Mouse (Mus musculus) midbrain, embryonic 16.5 days (tissue): ENCODE data around the gene Hist1h3d. TPM values are rescaled to one million over a fixed set of nuclear protein-coding genes. Genes with fewer than 3 reads are reported as not detected.
"Not testable (repeated sequence)": the region's sequence is repeated elsewhere in the genome, so short reads cannot be mapped to it uniquely, and the experiment has no call there.

ENCODE experiments used
- ATAC-seq: fragments of 200-750 bp; cut with Nextera tagmentation; 2 replicates; pipeline ENCODE4 v1.8.0; 2017; ENCODE audit warnings: moderate TSS enrichment
- H3K27ac ChIP-seq: fragments of 300-500 bp; sonication (generic); 2 replicates; pipeline ENCODE4 v1.5.1; 2014; ENCODE audit warnings: mild to moderate bottlenecking, low read length, mixed read lengths
- H3K27me3 ChIP-seq: fragments of 300-500 bp; sonication (generic); 2 replicates; pipeline ENCODE4 v1.6.1; 2014; ENCODE audit warnings: low read depth, low read length, mixed read lengths; ENCODE audit not compliant: control insufficient read depth, insufficient read depth
- H3K36me3 ChIP-seq: fragments of 300-500 bp; sonication (generic); 2 replicates; pipeline ENCODE4 v1.6.1; 2014; ENCODE audit warnings: mild to moderate bottlenecking, low read length, moderate library complexity, mixed read lengths; ENCODE audit not compliant: control insufficient read depth, insufficient read depth
- H3K4me1 ChIP-seq: fragments of 300-500 bp; sonication (generic); 2 replicates; pipeline ENCODE4 v1.6.1; 2014; ENCODE audit warnings: mild to moderate bottlenecking, low read length, mixed read lengths; ENCODE audit not compliant: control insufficient read depth, insufficient read depth
- H3K4me2 ChIP-seq: fragments of 300-500 bp; sonication (generic); 2 replicates; pipeline ENCODE4 v1.6.1; 2014; ENCODE audit warnings: mild to moderate bottlenecking, low read length, mixed read lengths
- H3K4me3 ChIP-seq: fragments of 300-500 bp; sonication (generic); 2 replicates; pipeline ENCODE4 v1.5.1; 2014; ENCODE audit warnings: low read depth, mild to moderate bottlenecking, low read length, moderate library complexity, mixed read lengths
- H3K9ac ChIP-seq: fragments of 300-500 bp; sonication (generic); 2 replicates; pipeline ENCODE4 v1.6.1; 2014; ENCODE audit warnings: low read depth, low read length, mixed read lengths
- H3K9me3 ChIP-seq: fragments of 300-500 bp; sonication (generic); replicated peaks from 2 replicates; pipeline ENCODE4 v1.6.1; 2014; ENCODE audit warnings: mild to moderate bottlenecking, low read length, mixed read lengths; ENCODE audit not compliant: control insufficient read depth, poor library complexity, severe bottlenecking
- WGBS: fragments of 180-500 bp; shearing (Covaris S2); extraction: QIAGEN DNeasy Blood & Tissue Kit; methylation state at CpG from one replicate; pipeline ENCODE4 v1.1.7; 2014; 5-methylcytosine and 5-hydroxymethylcytosine counted together
- polyA plus RNA-seq: library from polyadenylated mRNA; unstranded; fragments of >200 nt; fragmentation: Nextera tagmentation; extraction: Ambion mirVana; gene quantifications from 2 replicates; pipeline ENCODE4 v1.2.1, GENCODE M21; 2015

The Hist1h3d gene
- polyA plus RNA-seq, 1 experiment from 2014 or later, result 0.53 TPM

- ATAC-seq, result no peak
- peak overlapping the region; percentile 60 for H3K4me3 ChIP-seq
- no peaks in the 10 kb centered on the region for H3K27me3 ChIP-seq
- H3K4me2 ChIP-seq, result peak overlapping the region; percentile 71
- H3K36me3 ChIP-seq, result no peaks in the 10 kb centered on the region
- H3K27ac ChIP-seq, result peak overlapping the region; percentile 97
- H3K9ac ChIP-seq, result 0 out of 2 replicates have a peak overlapping the region, but pooled peaks have one; percentile 77
- H3K4me1 ChIP-seq, result peaks cover 31% of the 10 kb centered on the region
- WGBS, result 19% methylated on average over 9 of the region's 9 CpGs
- H3K9me3 ChIP-seq, result no peaks in the 10 kb centered on the region
Observed at GRCm38 (mm10) chr13:23532262-23533075, 43.1 kb upstream of the Hist1h3d start.

- Histone ChIP-seq H3K27ac (peak within 1 kb of the TSS; percentile 75), H3K4me3 (peak within 1 kb of the TSS; percentile 48), H3K9ac (0 out of 2 replicates have a peak within 1 kb of the TSS, but pooled peaks have one; percentile 1), H3K4me2 (peak within 1 kb of the TSS; percentile 71), H3K4me1 (peaks cover 31% of the 10 kb centered on the region)
- not testable (repeated sequence) for H3K27me3 ChIP-seq, H3K36me3 ChIP-seq, H3K9me3 ChIP-seq
- ATAC-seq, result peak; percentile 33; the same call in 1 of the 2 replicates
- under 1% methylated on average over 23 of the region's 53 CpGs for WGBS
Observed at GRCm38 (mm10) chr13:23533560-23534367, 41.8 kb upstream of the Hist1h3d start, which contains the start of gene Hist1h2af. Gene Hist1h2af (plus strand): TSS chr13:23533906.

GRCm38 (mm10) chr13:23534368-23535131 lies 41.0 kb upstream of the Hist1h3d start:
- Histone ChIP-seq H3K27me3 (no peaks in the 10 kb centered on the region), H3K4me2 (peak overlapping the region; percentile 71), H3K27ac (peak overlapping the region; percentile 54; the same call in 1 of the 2 replicates), H3K9me3 (no peaks in the 10 kb centered on the region), H3K4me3 (peak overlapping the region; percentile 48), H3K9ac (0 out of 2 replicates have a peak overlapping the region, but pooled peaks have one; percentile 1), H3K4me1 (peaks cover 31% of the 10 kb centered on the region), H3K36me3 (no peaks in the 10 kb centered on the region)
- no peak for ATAC-seq
- under 1% methylated on average over 15 of the region's 15 CpGs for WGBS

- Histone ChIP-seq H3K9ac (0 out of 2 replicates have a peak within 1 kb of the TSS, but pooled peaks have one; percentile 30), H3K4me3 (peak within 1 kb of the TSS; percentile 48), H3K4me2 (peak within 1 kb of the TSS; percentile 71), H3K4me1 (peaks cover 27% of the 10 kb centered on the region), H3K27ac (peak within 1 kb of the TSS; percentile 54; the same call in 1 of the 2 replicates)
- not testable (repeated sequence) for H3K9me3 ChIP-seq, H3K36me3 ChIP-seq, H3K27me3 ChIP-seq
- ATAC-seq, result peak; percentile 90
- under 1% methylated on average over 49 of the region's 62 CpGs for WGBS
Observed at GRCm38 (mm10) chr13:23535137-23536075, 40.2 kb upstream of the Hist1h3d start, which contains the start of gene Hist1h3g. Gene Hist1h3g (plus strand): TSS chr13:23535422.

GRCm38 (mm10) chr13:23536076-23536822 lies 39.3 kb upstream of the Hist1h3d start:
- no peaks in the 10 kb centered on the region for H3K36me3 ChIP-seq
- peaks cover 27% of the 10 kb centered on the region for H3K4me1 ChIP-seq
- H3K27ac ChIP-seq, result no peak overlapping the region
- H3K9ac ChIP-seq, result no peak overlapping the region
- ATAC-seq, result no peak
- H3K27me3 ChIP-seq, result no peaks in the 10 kb centered on the region
- H3K4me3 ChIP-seq, result no peak overlapping the region
- peak overlapping the region; percentile 17; the same call in 1 of the 2 replicates for H3K4me2 ChIP-seq
- 19% methylated on average over 7 of the region's 7 CpGs for WGBS
- H3K9me3 ChIP-seq, result no peaks in the 10 kb centered on the region

GRCm38 (mm10) chr13:23537006-23537710 lies 38.4 kb upstream of the Hist1h3d start:
- H3K9me3 ChIP-seq, result no peaks in the 10 kb centered on the region
- H3K4me3 ChIP-seq, result no peak overlapping the region
- H3K4me1 ChIP-seq, result peaks cover 23% of the 10 kb centered on the region

GRCm38 (mm10) chr13:23538249-23538648 lies 37.3 kb upstream of the Hist1h3d start:
- 79% methylated on average over 5 of the region's 5 CpGs for WGBS
- no peak overlapping the region for H3K4me2 ChIP-seq
- no peak overlapping the region for H3K4me3 ChIP-seq
- no peaks in the 10 kb centered on the region for H3K36me3 ChIP-seq
- no peaks in the 10 kb centered on the region for H3K9me3 ChIP-seq
- no peak overlapping the region for H3K9ac ChIP-seq
- H3K27ac ChIP-seq, result no peak overlapping the region
- H3K27me3 ChIP-seq, result no peaks in the 10 kb centered on the region
- peaks cover 16% of the 10 kb centered on the region for H3K4me1 ChIP-seq
- ATAC-seq, result no peak

More at GRCm38 (mm10) chr13:23537006-23537710, 38.4 kb upstream of the Hist1h3d start:
- no peak for ATAC-seq
- Histone ChIP-seq H3K27me3 (no peaks in the 10 kb centered on the region), H3K4me2 (no peak overlapping the region), H3K27ac (no peak overlapping the region), H3K36me3 (no peaks in the 10 kb centered on the region), H3K9ac (no peak overlapping the region)
- 79% methylated on average over 3 of the region's 3 CpGs for WGBS
